Mouse (Mus musculus) bone marrow macrophage, adult 2 months (primary cell): ENCODE data around the gene Rpp21. TPM values are rescaled to one million over a fixed set of nuclear protein-coding genes. Genes with fewer than 3 reads are reported as not detected.
A peak's percentile ranks its signal among the peaks of the same experiment; 100 is the strongest.

Source experiments
- H3K27ac ChIP-seq: 2 replicates; pipeline ENCODE4 v1.5.1; 2012; ENCODE audit warnings: low read depth, low read length; ENCODE audit not compliant: insufficient read depth
- H3K4me1 ChIP-seq: 2 replicates; pipeline ENCODE4 v1.6.1; 2012; ENCODE audit warnings: low read length; ENCODE audit not compliant: control insufficient read depth, insufficient read depth
- H3K4me3 ChIP-seq: 2 replicates; pipeline ENCODE4 v1.5.1; 2012; ENCODE audit warnings: mild to moderate bottlenecking, low read length, moderate library complexity; ENCODE audit not compliant: insufficient read depth
- CTCF ChIP-seq: IDR thresholded peaks from 2 replicates; pipeline ENCODE4 v1.5.1; 2012; ENCODE audit warnings: low read depth, mild to moderate bottlenecking, low read length, moderate library complexity
- POLR2A ChIP-seq: IDR thresholded peaks from 2 replicates; pipeline ENCODE4 v1.6.1; 2012; ENCODE audit warnings: mild to moderate bottlenecking, low read depth, low read length, borderline replicate concordance
- polyA plus RNA-seq: library from polyadenylated mRNA; stranded (reverse); fragments of >200 nt; gene quantifications from 2 replicates; pipeline ENCODE4 v1.2.4, GENCODE M21; 2012; ENCODE audit not compliant: missing spikeins, insufficient read depth, insufficient read length

The Rpp21 gene
- polyA plus RNA-seq: 69.5 and 84.4 TPM in 2 replicates

DNA sequence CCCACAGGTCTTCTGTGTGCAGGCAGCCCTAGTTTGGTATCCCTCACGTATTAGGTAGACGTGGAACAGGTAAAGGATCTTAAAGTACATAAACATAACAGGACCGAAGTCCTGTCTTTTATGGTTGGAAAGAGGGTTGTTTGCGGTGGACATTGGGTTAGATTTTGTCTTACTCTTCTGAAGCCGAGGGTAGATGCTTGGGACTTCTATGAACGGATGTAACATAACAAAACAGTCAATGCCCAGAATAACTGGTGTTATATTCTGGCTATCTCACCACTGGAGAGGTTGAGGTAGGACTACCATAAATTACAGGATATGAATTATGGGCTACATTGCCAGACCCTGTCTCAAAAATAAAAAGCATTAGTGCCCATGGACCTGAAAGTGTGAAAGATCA is at the start of gene Rpp21:
Gene Rpp21 (minus strand): TSS at position 101 of the 400 bp plus-strand sequence.
- Histone ChIP-seq H3K4me1 (peaks cover 25% of the 10 kb centered on the region), H3K27ac (peak within 1 kb of the TSS; percentile 9; the same call in 1 of the 2 replicates), H3K4me3 (peak within 1 kb of the TSS; percentile 76)
- TF ChIP-seq CTCF (no peak), POLR2A (no peak)

DNA sequence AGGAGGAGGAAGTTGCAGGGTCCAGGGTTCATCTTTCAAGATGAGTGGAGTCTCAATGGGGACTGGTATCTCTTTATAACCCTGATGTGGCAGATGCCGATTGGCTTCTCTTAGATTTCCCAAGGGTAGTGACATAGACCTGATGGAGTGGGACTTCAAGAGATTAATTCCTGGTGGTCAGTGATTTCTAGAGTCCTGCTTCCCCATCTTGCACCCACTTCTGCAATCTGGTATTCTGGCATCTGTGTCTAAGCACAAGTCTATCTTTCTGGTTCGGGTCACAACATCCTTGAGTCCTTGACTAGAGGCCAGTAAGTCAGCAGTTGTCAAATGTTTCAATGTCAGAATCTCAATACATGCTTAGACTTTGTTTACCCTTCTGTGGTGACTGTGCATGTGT is 28.5 kb upstream of the Rpp21 start, which contains the start of gene H2-M10.2:
Gene H2-M10.2 (minus strand): TSS at position 101 of the 400 bp plus-strand sequence.
- H3K4me3 ChIP-seq: no peak within 1 kb of the TSS
- no peak within 1 kb of the TSS for H3K27ac ChIP-seq
- H3K4me1 ChIP-seq: peaks cover 2% of the 10 kb centered on the region; the same call in 1 of the 2 replicates
- TF ChIP-seq CTCF (no peak), POLR2A (no peak)

DNA sequence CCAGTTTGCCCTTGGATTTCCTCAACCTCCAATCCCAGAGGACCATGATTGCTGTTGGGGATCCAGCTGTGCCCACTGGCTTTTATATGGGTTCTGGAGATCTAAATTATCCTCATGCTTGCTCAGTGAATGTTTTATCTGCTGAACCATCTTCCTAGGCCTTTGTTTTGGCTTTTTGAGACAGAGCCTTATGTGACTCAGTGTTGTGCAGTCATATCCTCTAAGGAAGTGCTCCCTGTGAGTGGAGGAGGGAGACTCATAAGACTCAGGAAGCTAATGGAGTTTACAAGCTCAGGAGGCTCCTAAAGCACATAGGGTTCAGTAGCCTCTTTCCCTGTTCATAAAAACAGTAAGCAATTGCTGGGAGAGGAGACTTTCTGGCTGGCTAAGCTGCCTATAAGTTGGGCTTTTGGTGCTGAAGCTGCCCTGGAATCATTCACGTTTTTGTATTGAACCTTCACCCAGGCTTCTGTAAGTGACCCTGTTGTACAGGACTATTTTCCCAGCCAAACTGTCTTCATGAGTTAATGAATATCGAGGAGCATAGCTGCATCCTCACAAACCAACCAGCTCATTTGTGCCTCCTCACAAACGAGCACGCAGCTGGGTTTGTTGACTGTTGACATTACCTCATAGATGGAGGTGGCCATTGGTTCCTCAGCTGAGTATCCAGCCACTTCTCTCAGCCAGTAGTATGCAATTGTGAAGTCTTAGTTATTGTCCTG is 23.8 kb upstream of the Rpp21 start:
- TF ChIP-seq POLR2A (no peak), CTCF (no peak)
- peaks cover 2% of the 10 kb centered on the region; the same call in 1 of the 2 replicates for H3K4me1 ChIP-seq
- no peak overlapping the region for H3K27ac ChIP-seq
- H3K4me3 ChIP-seq: no peak overlapping the region

DNA sequence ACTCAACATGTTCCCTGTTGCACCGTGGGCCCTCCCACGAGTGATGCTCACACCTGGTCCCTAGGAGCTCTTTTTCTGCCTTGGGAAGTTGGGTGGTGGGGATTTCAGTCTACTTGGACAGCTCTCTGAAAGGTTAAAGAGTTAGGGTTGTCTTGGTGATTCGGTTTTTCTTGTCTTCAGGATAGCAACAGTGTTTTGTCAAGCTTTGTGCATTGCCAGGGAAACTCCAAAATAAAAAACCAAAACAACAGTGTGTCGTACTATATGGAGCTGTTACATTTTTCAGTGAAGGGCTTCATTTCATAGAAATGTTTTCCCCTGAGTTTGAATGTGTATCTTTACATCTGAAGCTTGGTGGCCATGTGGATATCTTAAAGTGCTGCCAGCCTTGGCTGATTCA is 16.9 kb upstream of the Rpp21 start:
- no peak overlapping the region for H3K27ac ChIP-seq
- no peak for TF ChIP-seq CTCF
- TF ChIP-seq POLR2A: no peak
- no peak overlapping the region for H3K4me3 ChIP-seq
- H3K4me1 ChIP-seq: peaks cover 25% of the 10 kb centered on the region

DNA sequence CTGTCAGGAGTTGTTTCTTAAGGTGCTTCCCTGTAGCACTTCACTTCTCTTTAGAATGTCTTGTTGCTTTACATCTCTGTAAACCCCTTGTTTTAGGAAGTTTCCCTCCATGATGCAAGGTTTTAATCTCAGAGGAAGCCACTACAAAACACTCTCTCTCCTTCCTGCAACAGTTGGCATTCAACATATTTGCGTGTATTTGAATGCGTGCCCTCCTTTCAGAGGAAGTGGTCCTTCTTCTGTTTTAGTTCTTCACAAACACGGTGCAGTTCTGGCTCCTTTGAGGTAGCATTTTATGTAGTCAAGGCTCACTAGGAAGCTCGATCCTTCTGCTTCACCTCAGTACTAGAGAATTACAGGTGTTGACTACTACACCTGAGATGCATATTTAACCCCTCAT is 15.9 kb upstream of the Rpp21 start:
- TF ChIP-seq POLR2A: no peak
- TF ChIP-seq CTCF: no peak
- no peak overlapping the region for H3K4me3 ChIP-seq
- peaks cover 25% of the 10 kb centered on the region for H3K4me1 ChIP-seq
- H3K27ac ChIP-seq: no peak overlapping the region

DNA sequence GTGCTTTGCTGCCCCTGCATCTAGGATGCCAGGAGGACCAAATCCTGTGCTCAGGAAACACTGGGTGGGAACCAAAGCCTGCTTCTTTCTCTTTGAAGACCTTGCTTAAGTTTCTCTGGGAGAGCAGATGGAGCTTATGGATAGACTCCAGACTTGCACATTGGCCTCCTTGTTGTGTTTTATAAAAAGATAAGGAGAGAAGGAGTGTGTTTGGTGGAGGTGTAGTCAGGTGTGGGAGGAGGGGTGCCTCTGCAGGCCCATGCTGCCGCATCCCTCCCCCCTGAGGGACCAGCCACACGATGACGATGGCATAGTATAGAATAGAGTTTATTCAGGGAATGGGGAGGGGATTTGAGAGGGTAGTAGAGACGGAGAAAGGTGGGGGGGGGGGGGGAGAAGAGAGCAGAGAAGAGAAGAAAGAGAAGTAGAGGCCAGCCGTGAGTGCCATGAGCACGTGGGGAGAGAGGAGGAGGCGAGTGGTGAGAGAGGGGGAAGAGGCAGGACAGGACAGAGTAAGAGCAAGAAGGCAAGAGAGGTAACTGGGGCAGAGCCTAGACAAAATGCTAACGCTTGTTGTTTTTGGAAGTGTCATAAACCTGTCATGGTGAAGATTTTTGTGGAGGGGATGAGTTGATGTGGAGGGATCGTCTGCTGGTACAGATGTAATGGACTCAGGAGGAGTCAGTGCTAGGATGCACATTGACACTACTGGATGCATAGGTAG is 14.9 kb upstream of the Rpp21 start:
- H3K4me1 ChIP-seq: peaks cover 25% of the 10 kb centered on the region
- no peak overlapping the region for H3K27ac ChIP-seq
- H3K4me3 ChIP-seq: peak overlapping the region; percentile 77
- TF ChIP-seq POLR2A (no peak), CTCF (no peak)

DNA sequence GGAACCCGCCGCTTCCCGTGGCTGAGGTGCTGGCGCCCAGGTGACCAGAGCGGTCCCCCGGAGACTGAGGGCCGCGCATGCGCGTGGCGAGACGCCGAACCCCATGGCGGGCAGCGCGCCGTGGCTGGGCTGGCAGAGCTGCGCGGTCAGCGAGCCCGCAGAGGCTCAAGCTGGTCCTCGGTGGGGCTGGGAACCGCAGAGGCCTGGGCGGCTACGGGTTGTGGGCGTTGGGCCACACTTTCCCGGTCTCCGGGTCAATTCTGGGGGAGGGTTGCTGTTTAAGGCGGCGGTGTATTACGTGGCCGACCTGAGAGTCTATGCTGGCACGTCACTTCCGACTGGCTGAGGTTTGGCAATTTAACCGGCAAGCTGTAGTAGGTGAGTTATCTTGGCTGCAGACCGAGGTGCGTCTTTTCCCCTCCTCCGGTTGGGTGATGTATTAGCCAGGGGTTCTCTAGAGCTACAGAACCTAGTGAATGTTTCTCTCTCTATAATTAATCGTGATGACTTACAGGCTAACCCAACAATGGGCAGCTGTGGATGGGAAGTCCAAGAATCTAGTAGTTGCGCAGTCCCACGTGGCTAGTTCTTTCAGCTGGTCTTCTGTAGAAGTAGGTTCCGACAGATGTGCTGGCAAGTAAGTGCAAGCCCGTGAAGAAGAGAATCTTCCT is 13.9 kb upstream of the Rpp21 start, which contains the start of gene Trim39:
Gene Trim39 (minus strand): TSS at position 662 of the 671 bp plus-strand sequence.
- peaks cover 25% of the 10 kb centered on the region for H3K4me1 ChIP-seq
- peak within 1 kb of the TSS; percentile 78 for H3K27ac ChIP-seq
- no peak for TF ChIP-seq POLR2A
- TF ChIP-seq CTCF: no peak
- H3K4me3 ChIP-seq: peak within 1 kb of the TSS; percentile 77

DNA sequence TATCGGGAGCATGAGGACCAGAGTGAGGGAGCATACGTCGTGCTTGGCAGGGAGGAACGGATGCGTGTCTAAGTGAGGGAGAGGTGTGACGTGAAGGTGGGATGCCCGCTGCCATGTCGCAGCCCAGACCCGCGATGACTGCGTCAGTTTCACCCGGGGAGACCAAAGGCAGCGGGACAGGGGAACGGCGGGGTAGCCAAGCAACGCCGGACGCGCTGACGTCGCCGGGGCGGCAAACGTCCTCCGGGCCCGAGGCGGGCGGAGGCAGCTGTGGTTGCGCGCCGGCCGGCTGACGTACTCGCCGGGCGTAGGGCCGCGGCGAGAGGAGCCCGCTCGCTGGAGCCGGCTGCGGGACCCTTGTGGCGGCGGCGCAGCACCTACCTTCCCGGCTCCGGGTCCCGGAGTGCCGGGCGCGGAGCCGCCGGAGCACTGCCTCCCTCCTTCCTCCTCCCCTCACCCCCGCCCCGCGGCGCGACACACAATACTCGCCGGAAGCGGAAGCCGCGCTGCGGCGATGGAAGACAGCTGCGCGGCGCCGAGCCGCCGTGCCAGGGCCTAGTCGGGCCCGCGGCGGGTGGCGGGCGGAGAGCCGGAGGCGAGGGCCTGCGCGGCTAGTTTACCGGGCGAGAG is 13.2 kb upstream of the Rpp21 start:
- TF ChIP-seq POLR2A: 0 out of 2 replicates have a peak, but pooled peaks have one; percentile 67
- TF ChIP-seq CTCF: no peak
- H3K4me3 ChIP-seq: peak overlapping the region; percentile 77
- H3K27ac ChIP-seq: peak overlapping the region; percentile 78
- H3K4me1 ChIP-seq: peaks cover 28% of the 10 kb centered on the region

DNA sequence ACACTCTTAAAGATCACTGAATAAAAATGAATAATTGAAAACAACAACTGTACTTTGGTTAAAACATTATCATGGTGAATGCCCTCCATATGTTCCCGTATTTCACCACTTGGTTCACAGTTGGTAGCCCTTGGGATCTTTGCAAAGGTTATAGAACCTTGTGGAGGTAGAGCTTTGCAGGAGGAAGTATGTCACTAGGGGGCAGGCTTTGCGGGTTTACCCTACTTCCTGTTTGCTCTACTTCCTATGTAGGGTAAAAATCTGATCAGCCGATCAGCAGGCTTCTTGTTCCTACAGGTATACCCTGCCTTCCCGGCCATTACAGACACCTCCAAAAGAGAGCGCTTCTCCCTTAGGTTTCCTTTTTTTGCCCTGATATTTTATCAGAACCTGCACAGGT is 8.0 kb upstream of the Rpp21 start:
- no peak overlapping the region for H3K4me3 ChIP-seq
- H3K4me1 ChIP-seq: peaks cover 22% of the 10 kb centered on the region
- no peak overlapping the region for H3K27ac ChIP-seq
- no peak for TF ChIP-seq CTCF
- no peak for TF ChIP-seq POLR2A
